Mouse (Mus musculus) MEL (cell line): ENCODE results near the gene Gabbr2. TPM values are rescaled to one million over a fixed set of nuclear protein-coding genes. Genes with fewer than 3 reads are reported as not detected.

Source experiments
- DNase-seq: peaks from one replicate; pipeline ENCODE4 v3.0.0; 2011; ENCODE audit warnings: low read depth, low spot score
- H3K27ac ChIP-seq: 2 replicates; pipeline ENCODE4 v1.5.1; 2012; ENCODE audit warnings: low read depth, mild to moderate bottlenecking, control low read depth, low read length, moderate library complexity; ENCODE audit not compliant: control insufficient read depth
- H3K27me3 ChIP-seq, 2 experiments: fragments of 150-350 bp in 1 of 2; sonication (generic) in 1 of 2; 2 replicates each; pipeline ENCODE4 v1.6.1; 2012; ENCODE audit warnings: low read length in 2 of 2, mild to moderate bottlenecking in 2 of 2, improper control_type of control experiment in 1 of 2, moderate library complexity in 1 of 2; ENCODE audit not compliant: insufficient read depth in 2 of 2, control insufficient read depth in 1 of 2
- H3K36me3 ChIP-seq, 2 experiments: 2 replicates each; pipeline ENCODE4 v1.6.1; 2012 to 2014; ENCODE audit warnings: low read length in 2 of 2, improper control_type of control experiment in 1 of 2, inconsistent platforms in 1 of 2, mild to moderate bottlenecking in 1 of 2; ENCODE audit not compliant: insufficient read depth in 2 of 2, control insufficient read depth in 1 of 2
- H3K4me1 ChIP-seq, 2 experiments: fragments of 150-350 bp in 1 of 2; sonication (generic) in 1 of 2; 2 replicates each; pipeline ENCODE4 v1.6.1; 2012; ENCODE audit warnings: low read length in 2 of 2, improper control_type of control experiment in 1 of 2, mild to moderate bottlenecking in 1 of 2; ENCODE audit not compliant: insufficient read depth in 2 of 2, control insufficient read depth in 1 of 2
- H3K4me3 ChIP-seq, 2 experiments: fragments of 150-350 bp in 1 of 2; sonication (generic) in 1 of 2; 2 replicates each; pipeline ENCODE4 v1.5.1; 2012; ENCODE audit warnings: low read depth in 2 of 2, low read length in 2 of 2, mild to moderate bottlenecking in 2 of 2, moderate library complexity in 2 of 2, control low read depth in 1 of 2, improper control_type of control experiment in 1 of 2; ENCODE audit not compliant: control insufficient read depth in 1 of 2, insufficient read depth in 1 of 2
- H3K79me2 ChIP-seq: 2 replicates; pipeline ENCODE4 v1.6.1; 2012; ENCODE audit warnings: mild to moderate bottlenecking, low read length, moderate library complexity; ENCODE audit not compliant: control insufficient read depth, poor library complexity, insufficient read depth
- H3K9ac ChIP-seq: 2 replicates; pipeline ENCODE4 v1.6.1; 2012; ENCODE audit warnings: low read depth, mild to moderate bottlenecking, control low read depth, low read length, moderate library complexity; ENCODE audit not compliant: control insufficient read depth, poor library complexity, severe bottlenecking
- H3K9me3 ChIP-seq: fragments of 150-350 bp; sonication (generic); replicated peaks from 2 replicates; pipeline ENCODE4 v1.6.1; 2012; ENCODE audit warnings: mild to moderate bottlenecking, low read length, improper control_type of control experiment, moderate library complexity; ENCODE audit not compliant: insufficient read depth
- BHLHE40 ChIP-seq: IDR thresholded peaks from 2 replicates; pipeline ENCODE4 v1.6.1; 2012; ENCODE audit warnings: low read depth, mild to moderate bottlenecking, inconsistent platforms, low read length, improper control_type of control experiment, borderline replicate concordance
- CHD2 ChIP-seq: IDR thresholded peaks from 2 replicates; pipeline ENCODE4 v1.6.1; 2011; ENCODE audit warnings: low read length, improper control_type of control experiment
- CTCF ChIP-seq, 3 experiments: IDR thresholded peaks in 2 of 3; conservative IDR thresholded peaks in 1 of 3; 2 replicates each; pipeline ENCODE4 v1.5.1; 2011 to 2012; ENCODE audit warnings: low read length in 3 of 3, low read depth in 2 of 3, mild to moderate bottlenecking in 2 of 3, improper control_type of control experiment in 1 of 3, inconsistent platforms in 1 of 3, mixed read lengths in 1 of 3, moderate library complexity in 1 of 3; ENCODE audit not compliant: control insufficient read depth in 1 of 3, insufficient read depth in 1 of 3, poor library complexity in 1 of 3, severe bottlenecking in 1 of 3
- GABPA ChIP-seq: IDR thresholded peaks from 2 replicates; pipeline ENCODE4 v1.6.1; 2012; ENCODE audit warnings: low read depth, mild to moderate bottlenecking, inconsistent platforms, low read length, improper control_type of control experiment, moderate library complexity
- GATA1 ChIP-seq: IDR thresholded peaks from 2 replicates; pipeline ENCODE4 v1.6.1; 2011; ENCODE audit warnings: low read depth, low read length, improper control_type of control experiment
- HCFC1 ChIP-seq: IDR thresholded peaks from 2 replicates; pipeline ENCODE4 v1.6.1; 2012; ENCODE audit warnings: low read depth, mild to moderate bottlenecking, inconsistent platforms, low read length, improper control_type of control experiment, moderate library complexity
- JUND ChIP-seq: IDR thresholded peaks from 2 replicates; pipeline ENCODE4 v1.6.1; 2011; ENCODE audit warnings: low read depth, mild to moderate bottlenecking, improper control_type of control experiment, low read length
- MXI1 ChIP-seq: IDR thresholded peaks from 2 replicates; pipeline ENCODE4 v1.6.1; 2011; ENCODE audit warnings: mild to moderate bottlenecking, low read depth, low read length, improper control_type of control experiment
- POLR2AphosphoS2 ChIP-seq: IDR thresholded peaks from 2 replicates; pipeline ENCODE4 v1.6.1; 2011; ENCODE audit warnings: low read length, improper control_type of control experiment
- POLR2AphosphoS5 ChIP-seq: IDR thresholded peaks from 2 replicates; pipeline ENCODE4 v1.6.1; 2012; ENCODE audit warnings: low read depth, borderline replicate concordance, mild to moderate bottlenecking, inconsistent platforms, low read length, moderate library complexity, mixed read lengths
- RAD21 ChIP-seq: IDR thresholded peaks from 2 replicates; pipeline ENCODE4 v1.6.1; 2011; ENCODE audit warnings: mild to moderate bottlenecking, low read depth, low read length, improper control_type of control experiment
- SIN3A ChIP-seq: IDR thresholded peaks from 2 replicates; pipeline ENCODE4 v1.6.1; 2012; ENCODE audit warnings: low read length, improper control_type of control experiment, inconsistent platforms
- TAL1 ChIP-seq: IDR thresholded peaks from 2 replicates; pipeline ENCODE4 v1.6.1; 2012; ENCODE audit warnings: mild to moderate bottlenecking, inconsistent platforms, low read length, moderate library complexity, mixed read lengths
- UBTF ChIP-seq: IDR thresholded peaks from 2 replicates; pipeline ENCODE4 v1.6.1; 2012; ENCODE audit warnings: low read depth, mild to moderate bottlenecking, inconsistent platforms, low read length, improper control_type of control experiment, moderate library complexity, borderline replicate concordance; ENCODE audit not compliant: insufficient read depth
- USF1 ChIP-seq: IDR thresholded peaks from 2 replicates; pipeline ENCODE4 v1.6.1; 2014; ENCODE audit warnings: low read depth, mild to moderate bottlenecking, inconsistent platforms, low read length, improper control_type of control experiment, moderate library complexity
- USF2 ChIP-seq, 2 experiments: IDR thresholded peaks; 2 replicates each; pipeline ENCODE4 v1.6.1; 2011 to 2012; ENCODE audit warnings: improper control_type of control experiment in 2 of 2, low read length in 2 of 2, borderline replicate concordance in 1 of 2, inconsistent platforms in 1 of 2, low read depth in 1 of 2, mild to moderate bottlenecking in 1 of 2; ENCODE audit not compliant: insufficient read depth in 1 of 2
- ZC3H11A ChIP-seq: IDR thresholded peaks from 2 replicates; pipeline ENCODE4 v1.6.1; 2012; ENCODE audit warnings: low read depth, mild to moderate bottlenecking, inconsistent platforms, low read length, improper control_type of control experiment
- ZMIZ1 ChIP-seq: IDR thresholded peaks from 2 replicates; pipeline ENCODE4 v1.6.1; 2012; ENCODE audit warnings: low read depth, mild to moderate bottlenecking, inconsistent platforms, low read length, improper control_type of control experiment, moderate library complexity
- polyA plus RNA-seq, 2 experiments: library from polyadenylated mRNA; stranded (reverse) in 1 of 2; unstranded in 1 of 2; fragments of >175 nt in 1 of 2; fragments of >200 nt in 1 of 2; gene quantifications; 2 replicates each; pipeline versions ENCODE4 v1.2.1 to v1.2.4; 2012; ENCODE audit warnings: low replicate concordance in 2 of 2, low read depth in 1 of 2; ENCODE audit not compliant: insufficient read length in 2 of 2, insufficient read depth in 1 of 2, missing spikeins in 1 of 2
- total RNA-seq: library from RNA; depleted of rRNA; stranded (reverse); fragments of 300-350 nt; gene quantifications from 2 replicates; pipeline ENCODE4 v1.2.3, GENCODE M21; 2012

Gene Gabbr2
- total and polyA plus RNA-seq, 3 experiments, result not detected

DNA sequence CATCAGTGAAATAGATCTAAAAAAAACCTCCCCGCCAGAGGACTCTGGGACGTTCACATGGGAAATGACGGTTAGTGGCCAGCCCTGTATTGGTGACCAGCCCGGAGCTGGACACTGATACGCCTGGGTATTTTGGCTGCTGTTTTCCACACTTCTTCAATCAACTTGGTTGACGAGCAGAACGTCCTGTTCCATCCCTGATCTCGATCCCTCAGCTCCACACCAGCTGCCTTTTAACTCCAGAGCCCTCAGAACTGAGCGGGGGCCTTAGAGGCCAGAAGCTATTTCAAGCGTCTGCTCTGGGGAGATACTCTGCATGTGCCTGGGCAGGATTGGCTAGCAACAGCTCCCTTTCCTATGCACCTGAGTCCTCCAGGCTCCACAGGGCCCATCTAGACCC, 177.4 kb downstream of the Gabbr2 start:
- H3K9ac ChIP-seq, result no peak overlapping the region
- DNase-seq, result no peak
- H3K4me1 ChIP-seq, result no peaks in the 10 kb centered on the region
- H3K9me3 ChIP-seq, result no peaks in the 10 kb centered on the region
- H3K36me3 ChIP-seq, result no peaks in the 10 kb centered on the region
- H3K4me3 ChIP-seq, result no peak overlapping the region
- H3K27me3 ChIP-seq, result no peaks in the 10 kb centered on the region; a peak in 1 of 4 replicates
- no peaks in the 10 kb centered on the region for H3K79me2 ChIP-seq
- no peak for TF ChIP-seq POLR2AphosphoS2
- no peak for TF ChIP-seq UBTF
- no peak for TF ChIP-seq JUND
- no peak for TF ChIP-seq CTCF (IDR thresholded peaks at IDR 0.05 in 2 of 3, conservative IDR thresholded peaks at IDR 0.05 in 1 of 3; ENCODE audit: control insufficient read depth in 1 of 3, insufficient read depth in 1 of 3, low read depth in 2 of 3, low read length in 3 of 3, poor library complexity in 1 of 3, severe bottlenecking in 1 of 3)
- no peak for TF ChIP-seq POLR2AphosphoS5
- no peak for TF ChIP-seq RAD21
- TF ChIP-seq GATA1, result no peak
- no peak for TF ChIP-seq HCFC1
- no peak for TF ChIP-seq CHD2
- TF ChIP-seq SIN3A, result no peak
- TF ChIP-seq USF1, result no peak
- TF ChIP-seq ZC3H11A, result no peak
- no peak for TF ChIP-seq TAL1
- TF ChIP-seq USF2 (IDR thresholded peaks at IDR 0.05; ENCODE audit: borderline replicate concordance in 1 of 2, insufficient read depth in 1 of 2, low read depth in 1 of 2, low read length in 2 of 2), result no peak
- TF ChIP-seq ZMIZ1, result no peak
- H3K27ac ChIP-seq, result no peak overlapping the region

DNA sequence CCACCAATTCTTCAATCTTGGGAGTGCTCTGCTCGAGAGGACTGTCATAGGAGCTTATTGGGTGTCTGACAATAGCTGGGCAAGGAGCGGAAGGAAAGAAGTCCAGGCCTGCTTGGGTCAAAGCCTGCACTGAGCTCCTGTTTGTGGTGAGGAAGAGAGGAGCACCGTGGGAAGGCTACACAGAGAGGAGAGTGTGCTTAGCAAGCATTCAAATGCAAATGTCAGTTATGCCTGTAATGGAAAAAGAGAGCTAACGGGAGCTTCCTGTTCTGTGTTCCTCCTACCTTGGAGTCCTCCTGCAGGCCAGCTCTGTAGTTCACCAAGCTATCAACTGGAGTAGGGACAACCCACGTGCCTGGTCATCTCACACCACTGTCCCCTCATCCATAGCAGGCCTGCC, 180.5 kb downstream of the Gabbr2 start:
- Histone ChIP-seq H3K9ac (no peak overlapping the region), H3K4me1 (no peaks in the 10 kb centered on the region)

More for the DNA sequence above, 180.5 kb downstream of the Gabbr2 start:
- Histone ChIP-seq H3K4me3 (no peak overlapping the region), H3K27ac (no peak overlapping the region), H3K27me3 (no peaks in the 10 kb centered on the region; a peak in 1 of 4 replicates)
- TF ChIP-seq CTCF (IDR thresholded peaks at IDR 0.05 in 2 of 3, conservative IDR thresholded peaks at IDR 0.05 in 1 of 3; ENCODE audit: control insufficient read depth in 1 of 3, insufficient read depth in 1 of 3, low read depth in 2 of 3, low read length in 3 of 3, poor library complexity in 1 of 3, severe bottlenecking in 1 of 3), result no peak
- no peak for TF ChIP-seq MXI1
- no peak for TF ChIP-seq GABPA
- no peak for TF ChIP-seq BHLHE40
- TF ChIP-seq USF2 (IDR thresholded peaks at IDR 0.05; ENCODE audit: borderline replicate concordance in 1 of 2, insufficient read depth in 1 of 2, low read depth in 1 of 2, low read length in 2 of 2), result no peak
- TF ChIP-seq, all 39 proteins: peak for 0
- Histone ChIP-seq H3K9me3 (no peaks in the 10 kb centered on the region), H3K79me2 (no peaks in the 10 kb centered on the region), H3K36me3 (no peaks in the 10 kb centered on the region)
- DNase-seq, result no peak
